Mouse (Mus musculus) megakaryocyte, embryonic 14.5 days (primary cell): ENCODE measurements around the gene Fam174a. TPM values are rescaled to one million over a fixed set of nuclear protein-coding genes. Genes with fewer than 3 reads are reported as not detected.

Experiments used
- H3K27me3 ChIP-seq: replicated peaks from 2 replicates; pipeline ENCODE3; 2012; ENCODE audit warnings: inconsistent platforms
- H3K36me3 ChIP-seq: replicated peaks from 2 replicates; pipeline ENCODE3; 2012; ENCODE audit warnings: low read length, inconsistent platforms, mixed read lengths
- H3K4me1 ChIP-seq: 2 replicates; pipeline ENCODE4 v1.6.1; 2012; ENCODE audit warnings: inconsistent platforms
- H3K4me3 ChIP-seq: replicated peaks from 2 replicates; pipeline ENCODE3; 2012; ENCODE audit warnings: moderate library complexity, mild to moderate bottlenecking, inconsistent platforms
- H3K9me3 ChIP-seq: 2 replicates; pipeline ENCODE4 v1.6.1; 2012; ENCODE audit warnings: inconsistent platforms
- FLI1 ChIP-seq: IDR thresholded peaks from 2 replicates; pipeline ENCODE4 v1.6.1; 2012; ENCODE audit warnings: low read length, inconsistent platforms, mixed read lengths
- GATA1 ChIP-seq: IDR thresholded peaks from 3 replicates; pipeline ENCODE4 v1.6.1; 2012; ENCODE audit warnings: mixed read lengths, low read length, inconsistent platforms, borderline replicate concordance
- polyA plus RNA-seq: library from polyadenylated mRNA; stranded (reverse); fragments of >175 nt; gene quantifications from 2 replicates; pipeline ENCODE4 v1.2.3, GENCODE M21; 2012; ENCODE audit warnings: low replicate concordance; ENCODE audit not compliant: insufficient read depth

The Fam174a gene
- 20.8 and 49.7 TPM in 2 replicates for polyA plus RNA-seq

GRCm38 (mm10) chr1:95313393-95314228, at the start of gene Fam174a:
Fam174a (plus strand) TSS chr1:95313623.
- no peaks in the 10 kb centered on the region for H3K36me3 ChIP-seq

GRCm38 (mm10) chr1:95263843-95264242, 49.6 kb upstream of the Fam174a start:
- TF ChIP-seq GATA1 (no peak), FLI1 (no peak)
- no peaks in the 10 kb centered on the region for H3K36me3 ChIP-seq
- no peak overlapping the region for H3K4me3 ChIP-seq
- no peaks in the 10 kb centered on the region for H3K27me3 ChIP-seq
- H3K4me1 ChIP-seq: no peaks in the 10 kb centered on the region; the same call in 1 of the 2 replicates
- H3K9me3 ChIP-seq: no peaks in the 10 kb centered on the region

More at GRCm38 (mm10) chr1:95313393-95314228, at the start of gene Fam174a:
- Histone ChIP-seq H3K4me3 (peak within 1 kb of the TSS; percentile 100), H3K27me3 (no peaks in the 10 kb centered on the region), H3K9me3 (no peaks in the 10 kb centered on the region), H3K4me1 (peaks cover 45% of the 10 kb centered on the region)
- TF ChIP-seq FLI1: peak; percentile 47; the same call in 1 of the 2 replicates
- TF ChIP-seq GATA1: no peak

GRCm38 (mm10) chr1:95267950-95268724, 45.3 kb upstream of the Fam174a start:
- Histone ChIP-seq H3K9me3 (no peaks in the 10 kb centered on the region), H3K4me3 (no peak overlapping the region), H3K36me3 (no peaks in the 10 kb centered on the region), H3K4me1 (no peaks in the 10 kb centered on the region; the same call in 1 of the 2 replicates), H3K27me3 (no peaks in the 10 kb centered on the region)
- no peak for TF ChIP-seq FLI1
- no peak for TF ChIP-seq GATA1

GRCm38 (mm10) chr1:95273321-95273720, 40.1 kb upstream of the Fam174a start:
- H3K27me3 ChIP-seq: no peaks in the 10 kb centered on the region
- no peak for TF ChIP-seq GATA1
- no peak for TF ChIP-seq FLI1
- no peaks in the 10 kb centered on the region for H3K36me3 ChIP-seq
- H3K4me3 ChIP-seq: no peak overlapping the region
- H3K4me1 ChIP-seq: no peaks in the 10 kb centered on the region
- H3K9me3 ChIP-seq: no peaks in the 10 kb centered on the region

- TF ChIP-seq FLI1 (no peak), GATA1 (no peak)
- Histone ChIP-seq H3K36me3 (no peaks in the 10 kb centered on the region), H3K4me1 (peaks cover 21% of the 10 kb centered on the region), H3K4me3 (peak overlapping the region; percentile 29), H3K9me3 (no peaks in the 10 kb centered on the region), H3K27me3 (no peaks in the 10 kb centered on the region)
Observed at GRCm38 (mm10) chr1:95308324-95308723, 5.1 kb upstream of the Fam174a start.

GRCm38 (mm10) chr1:95314229-95314555, 769 bp downstream of the Fam174a start:
- no peaks in the 10 kb centered on the region for H3K9me3 ChIP-seq
- H3K4me3 ChIP-seq: peak overlapping the region; percentile 100
- no peaks in the 10 kb centered on the region for H3K36me3 ChIP-seq
- TF ChIP-seq GATA1 (no peak), FLI1 (no peak)
- peaks cover 45% of the 10 kb centered on the region for H3K4me1 ChIP-seq
- H3K27me3 ChIP-seq: no peaks in the 10 kb centered on the region

- H3K36me3 ChIP-seq: peaks cover 12% of the 10 kb centered on the region
- H3K27me3 ChIP-seq: no peaks in the 10 kb centered on the region
- H3K4me1 ChIP-seq: peaks cover 41% of the 10 kb centered on the region
- no peaks in the 10 kb centered on the region for H3K9me3 ChIP-seq
- no peak for TF ChIP-seq FLI1
- TF ChIP-seq GATA1: no peak
- no peak overlapping the region for H3K4me3 ChIP-seq
Observed at GRCm38 (mm10) chr1:95315981-95316380, 2.6 kb downstream of the Fam174a start.

GRCm38 (mm10) chr1:95322219-95322618, 8.8 kb downstream of the Fam174a start:
- Histone ChIP-seq H3K27me3 (no peaks in the 10 kb centered on the region), H3K36me3 (peaks cover 38% of the 10 kb centered on the region), H3K4me1 (peaks cover 21% of the 10 kb centered on the region), H3K4me3 (no peak overlapping the region), H3K9me3 (peaks cover 5% of the 10 kb centered on the region; the same call in 1 of the 2 replicates)
- TF ChIP-seq FLI1 (no peak), GATA1 (no peak)

- H3K4me3 ChIP-seq: no peak overlapping the region
- peaks cover 46% of the 10 kb centered on the region for H3K36me3 ChIP-seq
- H3K4me1 ChIP-seq: peaks cover 19% of the 10 kb centered on the region
- peaks cover 5% of the 10 kb centered on the region; the same call in 1 of the 2 replicates for H3K9me3 ChIP-seq
- H3K27me3 ChIP-seq: no peaks in the 10 kb centered on the region
- TF ChIP-seq FLI1 (no peak), GATA1 (no peak)
Observed at GRCm38 (mm10) chr1:95323004-95323403, 9.6 kb downstream of the Fam174a start.
